Mouse (Mus musculus): ENCODE measurements around the gene Irs3. TPM values are rescaled to one million over a fixed set of nuclear protein-coding genes. Genes with fewer than 3 reads are reported as not detected.

The Irs3 gene
- polyA plus RNA-seq, 1 experiment from 2014 or later = 0.23 TPM

DNA sequence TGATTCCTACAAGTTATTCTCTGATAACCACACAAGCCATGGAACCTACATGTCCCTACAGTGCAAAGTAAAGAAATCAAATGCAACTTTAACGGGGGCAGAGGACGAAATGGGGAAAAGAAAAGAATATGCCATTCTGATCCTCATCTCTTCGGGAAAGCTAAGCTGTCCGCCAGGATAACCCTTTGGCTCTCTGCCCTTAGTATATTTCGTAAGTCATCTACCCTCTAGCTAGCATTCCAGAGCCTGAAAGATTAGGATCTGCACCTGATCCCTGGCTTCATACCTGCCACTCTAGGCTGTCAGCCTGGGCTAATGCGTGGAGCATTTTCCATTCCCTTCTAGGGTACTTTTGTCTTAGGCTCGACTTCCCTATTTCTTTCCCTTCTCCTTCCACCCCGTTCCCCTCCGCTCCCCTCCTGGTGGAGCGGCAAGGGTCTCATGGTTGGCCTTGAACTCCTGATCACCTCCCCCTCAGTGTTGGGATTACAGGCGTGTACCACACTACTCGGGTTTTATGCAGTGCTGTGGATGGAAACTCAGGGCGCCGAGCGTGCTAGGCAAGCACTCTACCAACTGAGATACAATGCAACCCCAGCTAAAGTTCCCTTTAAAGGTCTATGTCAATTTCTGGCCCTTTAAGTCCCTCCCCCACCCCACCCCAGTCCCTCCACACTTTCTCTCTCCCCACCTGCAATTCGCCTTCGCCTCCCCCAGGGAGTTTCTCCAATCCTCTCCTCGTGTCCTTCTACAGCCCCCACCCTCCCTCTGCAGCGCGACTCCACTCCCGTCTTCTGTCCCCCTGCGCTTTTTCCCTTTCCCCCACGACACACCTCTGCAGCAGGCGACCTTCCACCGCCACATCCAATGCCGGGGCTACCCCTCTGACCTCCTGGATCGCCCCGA lies 38.1 kb upstream of the Irs3 start:
- 12% methylated on average over 28 of the region's 28 CpGs for WGBS (ENCODE audit: insufficient replicate concordance)
- Histone ChIP-seq H3K9me3 (replicated peaks; ENCODE audit: control insufficient read depth, low read length) (no peaks in the 10 kb centered on the region), H3K9ac (ENCODE audit: low read depth, low read length) (peak overlapping the region; percentile 83), H3K36me3 (ENCODE audit: control insufficient read depth, insufficient read depth, low read length) (peaks cover 3% of the 10 kb centered on the region; the same call in 1 of the 2 replicates), H3K27me3 (ENCODE audit: control insufficient read depth, insufficient read depth, low read length) (no peaks in the 10 kb centered on the region), H3K27ac (ENCODE audit: low read depth, low read length) (peak overlapping the region; percentile 79), H3K4me2 (peak overlapping the region; percentile 94), H3K4me1 (ENCODE audit: control insufficient read depth, insufficient read depth, low read length) (peaks cover 13% of the 10 kb centered on the region), H3K4me3 (ENCODE audit: low read depth, low read length) (peak overlapping the region; percentile 79)
- no peak for ATAC-seq (replicated peaks; ENCODE audit: insufficient number of reproducible peaks, low FRiP score, low TSS enrichment)

DNA sequence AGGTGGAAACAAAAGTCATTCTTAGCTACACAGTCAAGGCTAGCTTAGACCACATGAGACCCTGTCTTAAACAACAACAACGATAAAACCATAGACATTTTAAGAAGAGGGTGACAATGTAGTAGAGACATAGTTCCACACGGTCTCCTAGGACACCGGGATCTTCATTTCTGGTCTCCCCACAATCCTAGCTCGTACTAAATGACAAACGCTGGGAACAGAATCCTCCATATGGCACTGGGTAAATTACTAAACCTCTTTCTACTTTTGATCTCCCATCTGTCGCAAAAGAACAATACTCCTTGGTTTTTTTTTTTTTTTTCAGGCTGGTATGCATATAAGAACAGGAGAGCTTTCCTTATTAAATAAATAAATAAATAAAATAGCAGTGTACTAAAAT lies 37.0 kb upstream of the Irs3 start:
- Histone ChIP-seq H3K27me3 (ENCODE audit: control insufficient read depth, insufficient read depth, low read length) (no peaks in the 10 kb centered on the region), H3K4me2 (peak overlapping the region; percentile 21; the same call in 1 of the 2 replicates), H3K36me3 (ENCODE audit: control insufficient read depth, insufficient read depth, low read length) (peaks cover 3% of the 10 kb centered on the region; the same call in 1 of the 2 replicates), H3K4me3 (ENCODE audit: low read depth, low read length) (no peak overlapping the region), H3K27ac (ENCODE audit: low read depth, low read length) (no peak overlapping the region), H3K9me3 (replicated peaks; ENCODE audit: control insufficient read depth, low read length) (no peaks in the 10 kb centered on the region), H3K4me1 (ENCODE audit: control insufficient read depth, insufficient read depth, low read length) (peaks cover 13% of the 10 kb centered on the region), H3K9ac (ENCODE audit: low read depth, low read length) (no peak overlapping the region)
- ATAC-seq (replicated peaks; ENCODE audit: insufficient number of reproducible peaks, low FRiP score, low TSS enrichment) = no peak
- WGBS (ENCODE audit: insufficient replicate concordance) = 86% methylated on average over 6 of the region's 6 CpGs

DNA sequence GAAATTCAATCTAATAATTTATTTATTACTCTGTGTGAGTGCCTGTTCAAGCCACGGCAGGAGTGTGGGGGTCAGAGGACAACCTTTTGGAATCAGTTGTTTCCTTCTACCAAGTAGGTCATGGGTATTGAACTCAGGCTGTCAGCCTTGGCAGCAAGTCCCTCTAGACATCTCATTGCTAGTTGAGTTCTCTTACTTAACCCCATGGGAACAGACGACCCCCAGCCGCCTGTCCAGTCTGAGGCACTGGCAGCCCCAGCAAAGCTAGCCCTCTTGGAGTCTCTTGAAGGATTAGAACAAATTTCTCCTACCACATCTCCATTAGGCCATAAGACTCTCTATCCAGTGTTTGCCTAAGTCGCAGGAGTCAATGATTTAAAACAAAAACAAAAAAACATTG lies 34.2 kb upstream of the Irs3 start:
- WGBS (ENCODE audit: insufficient replicate concordance) = 84% methylated on average over 4 of the region's 4 CpGs
- H3K9me3 ChIP-seq (replicated peaks; ENCODE audit: control insufficient read depth, low read length) = no peaks in the 10 kb centered on the region
- no peaks in the 10 kb centered on the region for H3K27me3 ChIP-seq (ENCODE audit: control insufficient read depth, insufficient read depth, low read length)
- peaks cover 3% of the 10 kb centered on the region; the same call in 1 of the 2 replicates for H3K36me3 ChIP-seq (ENCODE audit: control insufficient read depth, insufficient read depth, low read length)
- no peak for ATAC-seq (replicated peaks; ENCODE audit: insufficient number of reproducible peaks, low FRiP score, low TSS enrichment)
- H3K9ac ChIP-seq (ENCODE audit: low read depth, low read length) = no peak overlapping the region
- H3K27ac ChIP-seq (ENCODE audit: low read depth, low read length) = no peak overlapping the region
- H3K4me3 ChIP-seq (ENCODE audit: low read depth, low read length) = no peak overlapping the region
- H3K4me2 ChIP-seq = no peak overlapping the region
- peaks cover 9% of the 10 kb centered on the region for H3K4me1 ChIP-seq (ENCODE audit: control insufficient read depth, insufficient read depth, low read length)

DNA sequence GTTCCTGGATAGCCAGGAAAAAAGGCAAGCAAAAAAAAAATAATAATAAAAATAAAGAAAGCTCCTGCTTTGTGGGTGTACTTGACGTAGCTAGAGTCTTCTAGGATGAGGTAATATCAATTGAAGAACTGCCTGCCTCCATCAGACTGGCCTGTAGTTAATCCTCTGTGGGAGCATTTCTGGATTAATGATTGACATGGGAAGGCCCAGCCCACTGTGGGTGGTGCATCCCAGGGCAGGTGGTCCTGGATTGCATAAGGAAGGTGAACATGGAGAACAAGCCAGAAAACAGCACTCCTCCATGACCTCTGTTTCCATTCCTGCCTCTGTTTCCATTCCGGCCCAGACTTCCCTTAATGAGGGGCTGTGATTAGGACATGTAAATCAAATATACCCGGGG lies 33.2 kb upstream of the Irs3 start:
- H3K4me3 ChIP-seq (ENCODE audit: low read depth, low read length) = no peak overlapping the region
- no peak for ATAC-seq (replicated peaks; ENCODE audit: insufficient number of reproducible peaks, low FRiP score, low TSS enrichment)

DNA sequence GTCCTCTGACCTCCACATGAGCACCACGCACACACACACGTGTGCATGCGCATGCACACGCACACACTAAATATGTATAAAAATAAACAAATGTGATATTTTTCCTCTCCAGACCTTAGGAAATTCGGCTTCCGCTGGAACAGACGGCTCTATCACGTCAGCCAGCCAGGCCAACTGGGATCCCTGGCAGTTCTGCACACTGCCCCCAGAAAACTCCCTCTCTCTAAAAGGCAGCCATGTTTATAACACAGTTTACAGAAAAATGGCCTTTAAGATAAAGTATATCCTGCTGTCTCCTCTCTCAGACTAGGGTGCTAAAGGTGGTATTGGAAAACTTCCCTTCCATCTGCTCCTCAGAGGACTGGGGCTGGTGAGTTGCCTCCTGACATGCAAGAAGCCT lies 32.3 kb upstream of the Irs3 start:
- H3K27me3 ChIP-seq (ENCODE audit: control insufficient read depth, insufficient read depth, low read length) = no peaks in the 10 kb centered on the region
- H3K27ac ChIP-seq (ENCODE audit: low read depth, low read length) = no peak overlapping the region; the same call in 1 of the 2 replicates
- H3K4me1 ChIP-seq (ENCODE audit: control insufficient read depth, insufficient read depth, low read length) = peaks cover under 1% of the 10 kb centered on the region
- no peak overlapping the region for H3K4me3 ChIP-seq (ENCODE audit: low read depth, low read length)
- H3K4me2 ChIP-seq = no peak overlapping the region
- WGBS (ENCODE audit: insufficient replicate concordance) = 95% methylated on average over 8 of the region's 8 CpGs
- no peak overlapping the region for H3K9ac ChIP-seq (ENCODE audit: low read depth, low read length)
- H3K9me3 ChIP-seq (replicated peaks; ENCODE audit: control insufficient read depth, low read length) = no peaks in the 10 kb centered on the region
- no peak for ATAC-seq (replicated peaks; ENCODE audit: insufficient number of reproducible peaks, low FRiP score, low TSS enrichment)
- H3K36me3 ChIP-seq (ENCODE audit: control insufficient read depth, insufficient read depth, low read length) = peaks cover 3% of the 10 kb centered on the region; the same call in 1 of the 2 replicates

More for the DNA sequence above, 33.2 kb upstream of the Irs3 start:
- 84% methylated on average over 3 of the region's 3 CpGs for WGBS (ENCODE audit: insufficient replicate concordance)
- peaks cover 3% of the 10 kb centered on the region; the same call in 1 of the 2 replicates for H3K36me3 ChIP-seq (ENCODE audit: control insufficient read depth, insufficient read depth, low read length)
- no peak overlapping the region for H3K9ac ChIP-seq (ENCODE audit: low read depth, low read length)
- H3K27ac ChIP-seq (ENCODE audit: low read depth, low read length) = no peak overlapping the region
- H3K27me3 ChIP-seq (ENCODE audit: control insufficient read depth, insufficient read depth, low read length) = no peaks in the 10 kb centered on the region
- peaks cover 9% of the 10 kb centered on the region for H3K4me1 ChIP-seq (ENCODE audit: control insufficient read depth, insufficient read depth, low read length)
- no peak overlapping the region for H3K4me2 ChIP-seq
- no peaks in the 10 kb centered on the region for H3K9me3 ChIP-seq (replicated peaks; ENCODE audit: control insufficient read depth, low read length)

DNA sequence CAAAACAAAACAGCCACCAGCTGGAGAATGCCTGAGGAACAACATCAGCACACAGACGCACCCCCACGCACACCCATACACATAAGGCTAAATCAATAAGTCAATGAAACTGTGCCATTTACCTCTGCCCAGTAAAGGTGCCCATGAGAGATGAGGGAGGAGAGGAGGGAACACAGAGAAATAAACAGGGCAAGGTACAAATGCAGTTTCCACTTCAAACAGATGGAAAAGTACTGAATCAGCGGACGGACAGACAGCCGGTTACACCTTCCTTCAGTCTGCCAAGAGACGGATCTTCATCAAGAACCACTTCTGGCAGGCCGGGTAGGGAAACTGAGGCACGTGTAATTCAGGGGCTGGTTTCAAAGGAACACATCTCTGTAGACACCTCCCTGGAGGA lies 29.3 kb upstream of the Irs3 start:
- no peak for ATAC-seq (replicated peaks; ENCODE audit: insufficient number of reproducible peaks, low FRiP score, low TSS enrichment)
- no peak overlapping the region for H3K9ac ChIP-seq (ENCODE audit: low read depth, low read length)
- WGBS (ENCODE audit: insufficient replicate concordance) = 92% methylated on average over 8 of the region's 8 CpGs
- H3K4me3 ChIP-seq (ENCODE audit: low read depth, low read length) = no peak overlapping the region
- no peak overlapping the region for H3K27ac ChIP-seq (ENCODE audit: low read depth, low read length)
- no peaks in the 10 kb centered on the region for H3K36me3 ChIP-seq (ENCODE audit: control insufficient read depth, insufficient read depth, low read length)
- no peaks in the 10 kb centered on the region for H3K9me3 ChIP-seq (replicated peaks; ENCODE audit: control insufficient read depth, low read length)
- H3K4me2 ChIP-seq = no peak overlapping the region
- H3K4me1 ChIP-seq (ENCODE audit: control insufficient read depth, insufficient read depth, low read length) = peaks cover 18% of the 10 kb centered on the region
- H3K27me3 ChIP-seq (ENCODE audit: control insufficient read depth, insufficient read depth, low read length) = no peaks in the 10 kb centered on the region

DNA sequence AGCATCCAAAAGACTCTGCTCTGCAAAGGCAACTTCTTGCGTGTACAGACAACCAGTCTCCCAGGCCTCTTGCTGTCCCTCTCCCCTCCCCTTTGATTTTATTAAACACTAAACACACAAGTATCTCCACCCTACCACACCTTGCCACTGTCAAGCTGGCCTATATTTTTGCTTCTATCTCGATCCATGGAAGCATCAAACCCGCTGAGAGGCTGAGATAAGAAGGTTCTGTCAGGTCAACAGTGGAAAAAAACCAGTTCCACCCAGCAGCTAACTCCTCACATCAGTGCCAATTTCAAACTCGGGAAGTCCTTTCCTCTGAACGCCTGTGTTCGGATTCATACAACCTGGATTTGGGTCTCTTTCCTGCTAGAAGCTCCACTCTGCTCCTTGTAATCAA lies 27.5 kb upstream of the Irs3 start:
- ATAC-seq (replicated peaks; ENCODE audit: insufficient number of reproducible peaks, low FRiP score, low TSS enrichment) = no peak
- Histone ChIP-seq H3K27ac (ENCODE audit: low read depth, low read length) (no peak overlapping the region), H3K4me2 (peak overlapping the region; percentile 1; the same call in 1 of the 2 replicates)

DNA sequence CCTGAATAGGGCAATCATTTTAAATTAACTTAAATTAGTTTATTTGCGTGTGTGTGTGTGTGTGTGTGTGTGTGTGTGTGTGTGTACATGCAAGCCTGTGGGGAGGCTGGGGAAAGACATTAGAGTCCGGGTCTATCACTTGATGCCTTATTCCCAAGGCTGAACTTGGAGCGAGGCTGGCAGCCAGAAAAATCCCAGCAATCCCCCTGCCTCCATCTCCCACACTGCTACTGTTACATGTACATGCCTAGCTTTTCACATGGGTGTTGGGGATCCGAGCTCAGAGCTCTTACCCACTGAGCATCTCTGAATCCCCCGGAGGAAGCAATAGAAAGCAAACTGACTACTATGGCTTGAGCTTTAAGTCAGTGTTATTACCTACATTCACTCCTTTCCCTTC lies 26.8 kb upstream of the Irs3 start:
- H3K9ac ChIP-seq (ENCODE audit: low read depth, low read length) = no peak overlapping the region
- no peak overlapping the region for H3K4me3 ChIP-seq (ENCODE audit: low read depth, low read length)
- H3K4me1 ChIP-seq (ENCODE audit: control insufficient read depth, insufficient read depth, low read length) = peaks cover 26% of the 10 kb centered on the region
- no peaks in the 10 kb centered on the region for H3K36me3 ChIP-seq (ENCODE audit: control insufficient read depth, insufficient read depth, low read length)
- 79% methylated on average over 5 of the region's 5 CpGs for WGBS (ENCODE audit: insufficient replicate concordance)
- H3K27ac ChIP-seq (ENCODE audit: low read depth, low read length) = peak overlapping the region; percentile 89
- no peak for ATAC-seq (replicated peaks; ENCODE audit: insufficient number of reproducible peaks, low FRiP score, low TSS enrichment)
- H3K9me3 ChIP-seq (replicated peaks; ENCODE audit: control insufficient read depth, low read length) = no peaks in the 10 kb centered on the region
- H3K4me2 ChIP-seq = no peak overlapping the region
- H3K27me3 ChIP-seq (ENCODE audit: control insufficient read depth, insufficient read depth, low read length) = no peaks in the 10 kb centered on the region

More for the DNA sequence above, 27.5 kb upstream of the Irs3 start:
- Histone ChIP-seq H3K9me3 (replicated peaks; ENCODE audit: control insufficient read depth, low read length) (no peaks in the 10 kb centered on the region), H3K9ac (ENCODE audit: low read depth, low read length) (no peak overlapping the region), H3K27me3 (ENCODE audit: control insufficient read depth, insufficient read depth, low read length) (no peaks in the 10 kb centered on the region), H3K4me1 (ENCODE audit: control insufficient read depth, insufficient read depth, low read length) (peaks cover 26% of the 10 kb centered on the region), H3K36me3 (ENCODE audit: control insufficient read depth, insufficient read depth, low read length) (no peaks in the 10 kb centered on the region), H3K4me3 (ENCODE audit: low read depth, low read length) (no peak overlapping the region)
- 74% methylated on average over 6 of the region's 6 CpGs for WGBS (ENCODE audit: insufficient replicate concordance)

All from heart, embryonic 11.5 days (tissue).